ENCODE assay signal across 22 mouse cellular contexts in genomic region chr14:68391875-68392274, GRCm38 (mm10).
DNase-seq lines count a peak whose midpoint lies in the region; ATAC-seq lines count a peak whose summit lies in the region.
"Had no signal": no experiment of that assay in that cellular context is flagged by ENCODE, and none has a peak within 500 bp of the region (broad histone marks: within the 10 kb centered on the region; RNA-seq: fewer than 3 reads in every experiment).

No protein-coding gene starts in this region.

- WGBS in hindbrain, embryonic 12.5 days, result 6% methylated on average over 3 of the region's 3 CpGs
- 17% methylated on average over 3 of the region's 3 CpGs for WGBS in neural tube, embryonic 11.5 days

- no peak overlapping the region for H3K4me3 ChIP-seq in hindbrain, embryonic 12.5 days
- H3K4me3 ChIP-seq in neural tube, embryonic 11.5 days (ENCODE audit: low read depth, low read length), result no peak overlapping the region
- H3K4me3 ChIP-seq: embryonic facial prominence, embryonic 13.5 days; forebrain, embryonic 10.5 days had no signal

- H3K36me3 ChIP-seq in hindbrain, embryonic 12.5 days, result no peaks in the 10 kb centered on the region
- H3K36me3 ChIP-seq in neural tube, embryonic 11.5 days (ENCODE audit: control insufficient read depth, insufficient read depth, low read length), result no peaks in the 10 kb centered on the region
- H3K36me3 ChIP-seq: embryonic facial prominence, embryonic 13.5 days; forebrain, embryonic 10.5 days had no signal

- no peak overlapping the region for H3K4me2 ChIP-seq in hindbrain, embryonic 12.5 days (replicated peaks)
- H3K4me2 ChIP-seq in neural tube, embryonic 11.5 days (ENCODE audit: low read depth), result no peak overlapping the region
- H3K4me2 ChIP-seq: embryonic facial prominence, embryonic 13.5 days; heart, embryonic 11.5 days had no signal

- intact Hi-C loops in left cerebral cortex, postnatal 4 days (cut with DNase I), result no loop called here

- no peaks in the 10 kb centered on the region for H3K9me3 ChIP-seq in hindbrain, embryonic 12.5 days (replicated peaks)
- no peaks in the 10 kb centered on the region for H3K9me3 ChIP-seq in neural tube, embryonic 11.5 days (ENCODE audit: control insufficient read depth, low read length)
- H3K9me3 ChIP-seq: embryonic facial prominence, embryonic 13.5 days; forebrain, embryonic 10.5 days had no signal

- peak overlapping the region; percentile 76 for H3K27ac ChIP-seq in hindbrain, embryonic 12.5 days
- no peak overlapping the region for H3K27ac ChIP-seq in neural tube, embryonic 11.5 days (ENCODE audit: low read depth, low read length)
- H3K27ac ChIP-seq: embryonic facial prominence, embryonic 13.5 days; forebrain, embryonic 10.5 days; stomach, postnatal 0 days had no signal

- no peak overlapping the region for H3K9ac ChIP-seq in hindbrain, embryonic 12.5 days
- no peak overlapping the region for H3K9ac ChIP-seq in neural tube, embryonic 11.5 days (ENCODE audit: low read length)
- H3K9ac ChIP-seq: embryonic facial prominence, embryonic 13.5 days had no signal

- peaks cover 5% of the 10 kb centered on the region for H3K4me1 ChIP-seq in hindbrain, embryonic 12.5 days
- H3K4me1 ChIP-seq in neural tube, embryonic 11.5 days (ENCODE audit: control insufficient read depth, insufficient read depth, low read length), result peaks cover 3% of the 10 kb centered on the region; the same call in 1 of the 2 replicates
- H3K4me1 ChIP-seq: embryonic facial prominence, embryonic 13.5 days had no signal

- H3K27me3 ChIP-seq in hindbrain, embryonic 12.5 days, result no peaks in the 10 kb centered on the region
- no peaks in the 10 kb centered on the region for H3K27me3 ChIP-seq in neural tube, embryonic 11.5 days (ENCODE audit: control insufficient read depth, insufficient read depth, low read length)
- H3K27me3 ChIP-seq: embryonic facial prominence, embryonic 13.5 days had no signal

- DNase-seq in left cerebral cortex, postnatal 4 days, result peak; percentile 1
- DNase-seq in left cerebral cortex, adult 11 months (ENCODE audit: low spot score), result no peak
- DNase-seq in embryo, embryonic 11.5 days (ENCODE audit: low read depth, low spot score), result peak; percentile 37
- peak; percentile 65 for DNase-seq in neural tube, embryonic 11.5 days (ENCODE audit: low spot score)
- no peak for DNase-seq in right cerebral cortex, postnatal 36 days (ENCODE audit: low spot score in 2 of 2)
- DNase-seq: adrenal gland, postnatal 14 days; cerebellum, postnatal 10 days; gastrocnemius, postnatal 14 days; heart, postnatal 14 days; layer of hippocampus, postnatal 36 days; lung, adult 18-20 months; right cerebral cortex, postnatal 14 days; thymus, postnatal 14 days had no signal

- peak; percentile 75 for ATAC-seq in hindbrain, embryonic 12.5 days (ENCODE audit: low FRiP score)
- ATAC-seq in neural tube, embryonic 11.5 days (ENCODE audit: insufficient read depth, low FRiP score, low TSS enrichment), result peak; percentile 48; the same call in 1 of the 2 replicates
- no peak for ATAC-seq in cerebellum, adult (ENCODE audit: insufficient number of reproducible peaks, low FRiP score, low TSS enrichment)
- ATAC-seq: activated CD4-positive, CD25-positive, alpha-beta regulatory T cell, adult 4 months; inflammation-experienced regulatory T-cells, adult 6 months; Patski had no signal

Comparison
In these comparisons a context has a peak if more than half of its experiments do, and no peak if none do; other contexts are left out.
1. DNase-seq: peak in left cerebral cortex, postnatal 4 days (single experiment), embryo, embryonic 11.5 days (single experiment) and neural tube, embryonic 11.5 days (single experiment); none in left cerebral cortex, adult 11 months (single experiment) and right cerebral cortex, postnatal 36 days (0 of 2).